Mouse (Mus musculus) spleen, adult 2 months (tissue): ENCODE data around the gene Gm6309. TPM values are rescaled to one million over a fixed set of nuclear protein-coding genes. Genes with fewer than 3 reads are reported as not detected.
"Not testable (repeated sequence)": the region's sequence is repeated elsewhere in the genome, so short reads cannot be mapped to it uniquely, and the experiment has no call there.

Experiments
- DNase-seq, 2 experiments: peaks; one replicate each; pipeline versions ENCODE4 v3.0.0 to v3.0.0-alpha.2; 2012 to 2021; ENCODE audit warnings: low spot score in 2 of 2, low read depth in 1 of 2
- H3K27ac ChIP-seq: fragments of 200-500 bp; 2 replicates; pipeline ENCODE4 v1.5.1; 2012; ENCODE audit warnings: low read length, inconsistent platforms; ENCODE audit not compliant: insufficient read depth
- H3K27me3 ChIP-seq: fragments of 200-500 bp; 2 replicates; pipeline ENCODE4 v1.6.1; 2012; ENCODE audit warnings: mild to moderate bottlenecking, moderate library complexity, low read length, inconsistent platforms; ENCODE audit not compliant: control insufficient read depth, insufficient read depth
- H3K36me3 ChIP-seq: fragments of 200-500 bp; 2 replicates; pipeline ENCODE4 v1.6.1; 2012; ENCODE audit warnings: mild to moderate bottlenecking, low read length, inconsistent platforms; ENCODE audit not compliant: control insufficient read depth, insufficient read depth
- H3K4me1 ChIP-seq: fragments of 200-500 bp; 2 replicates; pipeline ENCODE4 v1.6.1; 2011; ENCODE audit warnings: inconsistent platforms; ENCODE audit not compliant: control insufficient read depth, insufficient read depth, insufficient read length
- H3K4me3 ChIP-seq: fragments of 200-500 bp; 2 replicates; pipeline ENCODE4 v1.5.1; 2011; ENCODE audit warnings: mild to moderate bottlenecking, inconsistent platforms; ENCODE audit not compliant: insufficient read depth, insufficient read length; ENCODE audit errors: extremely low read depth
- CTCF ChIP-seq: fragments of 200-500 bp; IDR thresholded peaks from 2 replicates; pipeline ENCODE4 v1.5.1; 2011; ENCODE audit warnings: mild to moderate bottlenecking, inconsistent platforms; ENCODE audit not compliant: insufficient read depth, insufficient read length, insufficient replicate concordance; ENCODE audit errors: extremely low read depth
- POLR2A ChIP-seq: fragments of 200-500 bp; IDR thresholded peaks from 2 replicates; pipeline ENCODE4 v1.6.1; 2011; ENCODE audit warnings: low read depth, low read length, inconsistent platforms
- WGBS: fragments of 180-500 bp; shearing (Covaris S2); methylation state at CpG from one replicate; pipeline ENCODE4 v1.1.7; 2018; 5-methylcytosine and 5-hydroxymethylcytosine counted together
- polyA plus RNA-seq: library from polyadenylated mRNA; depleted of rRNA; stranded (reverse); fragments of >200 nt; gene quantifications from 2 replicates; pipeline ENCODE4 v1.2.3, GENCODE M21; 2012; rRNA removed

Gm6309 gene
- polyA plus RNA-seq: not detected in 2 replicates

DNA sequence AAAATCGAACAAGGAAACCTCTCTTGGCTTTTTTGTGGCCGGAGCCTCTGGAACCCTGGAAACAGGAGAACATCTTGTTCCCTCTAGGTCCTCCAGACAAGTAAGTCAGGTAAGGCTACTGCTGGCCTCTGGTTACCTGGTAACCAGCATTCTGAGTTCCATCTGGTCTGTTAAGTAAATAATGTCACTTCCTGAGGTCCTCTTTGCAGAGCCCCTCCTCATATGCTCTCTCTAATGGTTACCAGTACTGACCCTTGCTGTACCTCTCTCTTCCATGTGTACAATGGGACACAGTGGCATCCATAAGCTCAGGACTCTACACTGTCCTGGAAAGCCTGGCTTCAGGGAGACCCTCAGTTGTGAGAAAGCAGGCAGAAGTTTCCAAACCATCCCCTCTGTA is at the start of gene Gm6309:
Gene Gm6309 (minus strand): TSS at position 101 of the 400 bp plus-strand sequence.
- H3K4me3 ChIP-seq, H3K27ac ChIP-seq, DNase-seq, H3K4me1 ChIP-seq, H3K27me3 ChIP-seq, H3K36me3 ChIP-seq: not testable (repeated sequence)
- 84% methylated on average over 2 of the region's 2 CpGs for WGBS

GRCm38 (mm10) chr5:146205537-146205936 is 35.0 kb upstream of the Gm6309 start:
- 94% methylated on average over 5 of the region's 5 CpGs for WGBS
- H3K4me1 ChIP-seq: no peaks in the 10 kb centered on the region
- TF ChIP-seq CTCF: no peak
- TF ChIP-seq POLR2A: no peak
- H3K27me3 ChIP-seq: no peaks in the 10 kb centered on the region
- H3K27ac ChIP-seq: no peak overlapping the region
- H3K36me3 ChIP-seq: peaks cover 24% of the 10 kb centered on the region
- no peak for DNase-seq
- no peak overlapping the region for H3K4me3 ChIP-seq

- Histone ChIP-seq H3K4me1 (no peaks in the 10 kb centered on the region), H3K27me3 (no peaks in the 10 kb centered on the region), H3K36me3 (peaks cover 15% of the 10 kb centered on the region), H3K4me3 (no peak overlapping the region), H3K27ac (no peak overlapping the region)
- TF ChIP-seq CTCF: no peak
- DNase-seq: no peak
- WGBS: 36% methylated on average over 2 of the region's 2 CpGs
Observed at GRCm38 (mm10) chr5:146203921-146204320, 33.4 kb upstream of the Gm6309 start.

- DNase-seq: no peak
- 96% methylated on average over 6 of the region's 6 CpGs for WGBS
- TF ChIP-seq POLR2A (no peak), CTCF (no peak)
- no peak overlapping the region for H3K4me3 ChIP-seq
- H3K36me3 ChIP-seq: peaks cover 6% of the 10 kb centered on the region
- H3K27ac ChIP-seq: no peak overlapping the region
- H3K4me1 ChIP-seq: no peaks in the 10 kb centered on the region
- no peaks in the 10 kb centered on the region for H3K27me3 ChIP-seq
Observed at GRCm38 (mm10) chr5:146200580-146200979, 30.1 kb upstream of the Gm6309 start.

DNA sequence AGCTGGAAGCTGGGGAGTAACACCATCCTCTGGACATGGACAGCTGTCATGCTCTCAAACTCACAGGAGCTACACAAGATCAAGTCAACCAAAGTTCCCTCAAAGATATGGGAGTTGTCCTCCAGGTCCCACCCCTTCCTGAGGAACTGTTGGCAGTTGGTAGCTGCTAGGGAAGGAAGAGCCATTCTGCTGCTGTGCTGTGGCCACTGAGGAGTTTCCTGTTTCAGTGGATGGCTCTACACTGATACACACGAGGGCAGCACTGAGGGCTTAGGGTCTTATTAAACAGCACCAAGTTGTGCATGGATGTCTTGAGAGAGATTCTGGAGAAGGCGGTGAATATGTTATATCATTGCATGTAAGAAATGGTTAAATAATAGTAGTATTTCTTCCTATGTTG is 29.0 kb upstream of the Gm6309 start:
- WGBS: 59% methylated on average over 2 of the region's 2 CpGs

GRCm38 (mm10) chr5:146199073-146199472 is 28.6 kb upstream of the Gm6309 start:
- Histone ChIP-seq H3K4me1 (no peaks in the 10 kb centered on the region), H3K27ac (no peak overlapping the region), H3K27me3 (no peaks in the 10 kb centered on the region), H3K36me3 (peaks cover 2% of the 10 kb centered on the region), H3K4me3 (no peak overlapping the region)
- DNase-seq: no peak
- no peak for TF ChIP-seq POLR2A
- TF ChIP-seq CTCF: no peak

More for the DNA sequence above, 29.0 kb upstream of the Gm6309 start:
- no peak for DNase-seq
- Histone ChIP-seq H3K27ac (no peak overlapping the region), H3K4me3 (no peak overlapping the region), H3K4me1 (no peaks in the 10 kb centered on the region), H3K36me3 (peaks cover 2% of the 10 kb centered on the region), H3K27me3 (no peaks in the 10 kb centered on the region)
- no peak for TF ChIP-seq CTCF
- no peak for TF ChIP-seq POLR2A

DNA sequence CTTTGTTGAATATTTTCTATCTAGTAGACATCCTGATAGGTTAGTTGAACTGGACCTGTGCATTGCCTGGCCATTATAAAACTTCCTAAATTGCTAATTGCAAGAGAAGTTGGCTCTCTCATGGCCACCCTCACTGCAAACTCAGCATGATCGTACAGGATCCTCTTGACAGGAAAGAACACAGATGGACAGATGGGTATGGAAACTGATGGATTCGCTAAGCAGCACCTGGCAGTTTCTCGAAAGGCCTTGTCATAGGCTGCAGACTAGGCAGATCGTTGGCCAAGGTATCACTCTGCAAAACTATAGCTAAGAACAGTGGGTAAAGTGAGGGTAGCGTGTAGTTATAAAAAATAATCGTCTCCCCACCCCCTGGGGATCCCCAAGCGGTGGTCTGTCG is 22.8 kb upstream of the Gm6309 start:
- Histone ChIP-seq H3K27ac (no peak overlapping the region), H3K36me3 (no peaks in the 10 kb centered on the region), H3K27me3 (no peaks in the 10 kb centered on the region), H3K4me1 (no peaks in the 10 kb centered on the region), H3K4me3 (no peak overlapping the region)
- TF ChIP-seq POLR2A (no peak), CTCF (no peak)
- WGBS: 85% methylated on average over 8 of the region's 8 CpGs
- DNase-seq: no peak
